Mouse (Mus musculus) heart, embryonic 10.5 days (tissue): ENCODE measurements around the gene Ccnc. TPM values are rescaled to one million over a fixed set of nuclear protein-coding genes. Genes with fewer than 3 reads are reported as not detected.

Source experiments
- DNase-seq: peaks from one replicate; pipeline ENCODE4 v3.0.0-alpha.2; 2017; ENCODE audit warnings: low spot score
- H3K27ac ChIP-seq: fragments of 300-500 bp; sonication (generic); 2 replicates; pipeline ENCODE4 v1.5.1; 2016; ENCODE audit warnings: mild to moderate bottlenecking
- H3K27me3 ChIP-seq: fragments of 300-500 bp; sonication (generic); 2 replicates; pipeline ENCODE4 v1.6.1; 2016; ENCODE audit warnings: mild to moderate bottlenecking; ENCODE audit not compliant: poor library complexity, insufficient read depth, severe bottlenecking
- H3K36me3 ChIP-seq: fragments of 300-500 bp; sonication (generic); 2 replicates; pipeline ENCODE4 v1.6.1; 2016; ENCODE audit warnings: mild to moderate bottlenecking, moderate library complexity
- H3K4me1 ChIP-seq: fragments of 300-500 bp; sonication (generic); 2 replicates; pipeline ENCODE4 v1.6.1; 2016; ENCODE audit warnings: mild to moderate bottlenecking
- H3K4me3 ChIP-seq: fragments of 300-500 bp; sonication (generic); 2 replicates; pipeline ENCODE4 v1.5.1; 2016; ENCODE audit warnings: mild to moderate bottlenecking, moderate library complexity
- H3K9me3 ChIP-seq: fragments of 300-500 bp; sonication (generic); 2 replicates; pipeline ENCODE4 v1.6.1; 2016; ENCODE audit warnings: mild to moderate bottlenecking, moderate library complexity
- WGBS: fragments of 180-500 bp; shearing (Covaris S2); methylation state at CpG from one replicate; pipeline ENCODE4 v1.1.7; 2016; 5-methylcytosine and 5-hydroxymethylcytosine counted together
- polyA plus RNA-seq: library from polyadenylated mRNA; unstranded; fragments of >200 nt; fragmentation: Nextera tagmentation; extraction: Ambion mirVana; gene quantifications from 2 replicates; pipeline ENCODE4 v1.2.1, GENCODE M21; 2016

Ccnc gene
- 31.2 and 36.0 TPM in 2 replicates for polyA plus RNA-seq

DNA sequence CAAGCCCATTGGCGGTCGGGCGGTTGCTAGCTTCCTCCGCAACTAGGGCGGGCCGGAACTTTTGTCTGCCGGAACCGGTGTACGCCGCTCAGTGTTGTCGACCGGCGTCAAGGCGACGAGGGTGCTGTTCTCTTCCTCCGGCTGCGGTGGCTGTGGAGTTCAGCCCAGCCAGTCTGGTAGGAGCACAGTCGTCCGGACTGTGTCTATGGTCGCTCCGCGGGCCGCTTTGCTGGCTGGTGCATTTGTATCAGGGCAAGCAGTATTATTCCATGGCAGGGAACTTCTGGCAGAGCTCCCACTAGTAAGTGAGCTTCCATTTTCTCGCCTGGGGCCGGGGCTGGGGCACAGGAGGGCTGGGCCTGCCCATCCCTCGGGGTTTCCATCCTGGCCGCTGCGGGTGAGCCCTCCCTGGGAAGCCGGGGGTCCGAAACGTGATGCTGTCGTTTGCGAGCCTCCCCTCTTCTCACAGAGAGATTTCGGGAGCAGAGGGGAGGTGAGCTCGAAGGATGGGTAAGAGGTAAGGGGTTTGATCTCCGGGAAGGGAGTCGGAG is at the start of gene Ccnc:
Ccnc (plus strand) TSS at position 87 of the 551 bp plus-strand sequence.
- Histone ChIP-seq H3K27me3 (no peaks in the 10 kb centered on the region), H3K4me3 (peak within 1 kb of the TSS; percentile 93), H3K36me3 (peaks cover under 1% of the 10 kb centered on the region; the same call in 1 of the 2 replicates), H3K9me3 (no peaks in the 10 kb centered on the region), H3K27ac (peak within 1 kb of the TSS; percentile 92), H3K4me1 (peaks cover 6% of the 10 kb centered on the region; the same call in 1 of the 2 replicates)
- DNase-seq: peak; percentile 97
- WGBS: under 1% methylated on average over 37 of the region's 37 CpGs

DNA sequence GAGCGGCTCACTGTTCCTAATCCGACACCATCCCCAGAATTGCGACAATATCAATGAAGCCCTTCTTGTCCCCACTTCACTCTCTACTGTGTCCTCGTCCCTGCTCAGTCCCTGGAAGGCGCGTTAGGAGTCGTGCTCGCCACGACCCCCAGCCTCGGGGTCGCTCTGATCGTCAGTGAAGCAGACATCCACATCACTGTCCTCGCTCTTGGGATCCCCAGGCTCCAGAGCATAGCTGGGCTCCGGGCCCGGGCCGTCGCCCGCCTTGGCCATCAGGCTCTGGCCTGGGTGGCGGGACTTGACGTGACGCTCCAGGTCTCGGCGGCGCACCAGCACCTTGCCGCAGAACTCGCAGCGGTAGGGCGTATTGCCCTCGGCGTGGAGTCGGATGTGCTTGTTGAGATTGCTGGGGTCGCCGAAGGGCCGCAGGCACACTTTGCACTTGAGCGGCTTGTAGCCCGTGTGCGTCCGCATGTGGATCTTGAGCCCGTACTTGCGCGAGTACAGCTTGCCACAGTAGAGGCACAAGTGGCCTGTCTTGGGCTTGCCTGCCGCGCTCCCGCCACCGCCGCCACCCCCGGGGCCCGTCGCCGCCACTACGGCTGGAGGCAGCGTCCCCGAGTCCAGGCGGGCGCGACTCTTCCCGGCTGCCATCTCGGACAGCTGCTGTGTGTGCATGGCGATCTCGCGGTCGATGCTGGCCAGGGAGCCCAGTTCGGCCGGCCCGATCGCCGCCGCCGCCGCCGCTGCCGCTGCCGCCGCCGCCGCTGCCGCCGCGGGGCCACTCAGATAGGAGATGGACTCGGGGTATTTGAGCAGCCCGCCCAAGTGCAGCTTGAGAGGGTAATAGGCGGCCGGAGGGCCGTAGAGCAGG is 49.2 kb upstream of the Ccnc start:
- H3K27ac ChIP-seq: no peak overlapping the region
- H3K4me1 ChIP-seq: peaks cover 18% of the 10 kb centered on the region
- no peaks in the 10 kb centered on the region for H3K9me3 ChIP-seq
- under 1% methylated on average over 84 of the region's 84 CpGs for WGBS
- H3K27me3 ChIP-seq: peaks cover 100% of the 10 kb centered on the region
- peak overlapping the region; percentile 62 for H3K4me3 ChIP-seq
- DNase-seq: peak; percentile 75
- no peaks in the 10 kb centered on the region for H3K36me3 ChIP-seq

DNA sequence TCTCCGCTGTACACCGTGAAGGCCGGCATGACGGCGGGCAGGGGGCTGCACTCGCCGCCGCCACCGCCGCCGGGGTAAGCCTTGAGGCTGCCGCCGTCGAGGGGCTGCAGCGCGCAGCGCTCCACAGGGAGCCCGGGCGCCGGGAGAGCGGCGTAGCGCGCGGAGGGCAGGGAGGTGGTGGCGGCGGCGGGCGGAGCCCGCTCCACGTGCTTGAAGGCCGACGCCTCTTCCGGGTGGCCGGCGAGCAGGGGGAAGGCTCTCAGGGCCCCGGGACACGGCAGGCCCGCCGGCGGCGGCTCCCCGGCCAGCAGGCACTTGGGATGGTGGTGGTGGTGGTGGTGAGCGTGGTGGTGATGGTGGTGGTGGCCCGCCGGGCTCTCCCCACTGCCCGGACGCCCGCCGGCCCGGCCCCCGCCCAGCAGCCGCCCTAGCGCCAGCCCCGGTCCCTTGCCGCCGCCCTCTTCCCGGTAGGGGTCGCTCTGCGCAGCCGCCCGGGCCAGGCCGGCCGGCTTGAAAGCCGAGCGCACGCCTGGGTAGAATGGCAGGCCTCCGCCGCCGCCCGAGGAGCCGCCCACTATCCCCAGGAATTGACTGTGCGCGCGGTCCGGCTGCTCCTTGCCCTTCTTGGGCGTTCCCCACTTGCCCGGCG is 48.4 kb upstream of the Ccnc start:
- DNase-seq: peak; percentile 76

DNA sequence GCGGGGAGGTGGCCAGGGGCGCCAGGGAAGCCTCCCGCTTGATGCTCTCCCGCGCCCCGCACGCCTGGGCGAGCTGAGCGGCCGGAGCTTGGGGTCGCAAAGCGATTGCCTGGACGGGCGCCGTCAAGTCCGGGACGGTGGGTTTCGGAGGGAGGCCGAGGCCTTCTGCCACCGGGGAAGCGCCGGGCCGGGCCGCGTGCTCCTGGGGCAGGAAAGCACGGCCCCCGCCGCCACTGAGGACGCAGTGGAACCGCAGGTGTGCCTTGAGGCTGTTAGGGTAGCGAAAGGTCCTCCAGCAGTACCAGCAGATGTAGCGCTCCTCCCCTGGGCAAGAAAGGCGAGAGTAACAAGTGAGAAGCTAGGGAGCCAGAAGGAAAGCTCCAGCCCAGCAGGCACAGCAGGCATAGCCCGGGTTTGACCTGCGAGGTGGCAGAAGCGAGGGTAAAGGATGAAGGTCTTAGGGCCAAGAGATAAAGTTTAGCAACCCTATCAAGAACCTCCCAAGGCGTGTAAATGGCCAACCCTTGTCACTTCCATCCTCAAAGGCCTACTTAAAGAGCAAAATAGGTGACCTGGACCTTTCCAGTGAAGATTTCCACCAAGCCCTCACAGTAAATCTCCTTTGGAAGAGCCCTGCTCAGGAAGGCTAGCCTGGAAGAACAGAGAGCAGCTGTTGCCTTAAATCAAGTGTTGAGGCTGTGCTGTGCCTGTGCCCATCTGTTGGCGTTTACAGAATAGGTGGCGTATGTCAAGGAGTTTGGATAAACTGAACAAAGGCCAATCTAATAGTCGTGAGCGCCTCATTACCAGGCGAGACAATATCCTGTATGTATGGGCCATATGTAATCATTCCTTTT is 47.6 kb upstream of the Ccnc start:
- Histone ChIP-seq H3K27me3 (peaks cover 100% of the 10 kb centered on the region), H3K4me3 (peak overlapping the region; percentile 62), H3K36me3 (no peaks in the 10 kb centered on the region), H3K4me1 (peaks cover 18% of the 10 kb centered on the region), H3K9me3 (no peaks in the 10 kb centered on the region), H3K27ac (no peak overlapping the region)
- WGBS: 3% methylated on average over 42 of the region's 42 CpGs
- peak; percentile 76 for DNase-seq

More for the DNA sequence above, 48.4 kb upstream of the Ccnc start:
- no peaks in the 10 kb centered on the region for H3K9me3 ChIP-seq
- no peaks in the 10 kb centered on the region for H3K36me3 ChIP-seq
- H3K4me3 ChIP-seq: peak overlapping the region; percentile 62
- H3K27me3 ChIP-seq: peaks cover 100% of the 10 kb centered on the region
- WGBS: under 1% methylated on average over 62 of the region's 79 CpGs
- H3K4me1 ChIP-seq: peaks cover 18% of the 10 kb centered on the region
- peak overlapping the region; percentile 36; the same call in 1 of the 2 replicates for H3K27ac ChIP-seq

DNA sequence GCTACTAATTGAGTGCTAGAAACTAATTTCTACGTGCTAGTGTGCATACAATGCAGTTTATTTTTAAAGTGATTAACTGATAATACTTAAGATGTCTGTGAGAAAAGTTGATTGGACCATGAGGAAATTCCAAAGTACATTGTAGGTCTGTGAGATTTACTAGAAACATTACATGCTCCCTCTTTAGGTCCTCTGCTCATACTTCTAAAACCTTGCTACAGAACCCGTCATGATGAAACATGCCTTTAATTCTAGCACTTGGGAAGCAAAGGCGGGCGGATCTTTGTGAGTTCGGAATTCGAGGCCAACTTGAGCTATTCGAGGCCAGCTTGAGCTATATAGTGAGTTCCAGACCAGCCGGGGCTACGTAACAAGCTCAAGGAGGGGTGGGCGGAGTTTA is 46.5 kb upstream of the Ccnc start:
- no peak overlapping the region for H3K27ac ChIP-seq
- no peaks in the 10 kb centered on the region for H3K9me3 ChIP-seq
- 3% methylated on average over 10 of the region's 10 CpGs for WGBS
- no peak for DNase-seq
- H3K4me3 ChIP-seq: no peak overlapping the region
- H3K27me3 ChIP-seq: peaks cover 100% of the 10 kb centered on the region
- no peaks in the 10 kb centered on the region for H3K36me3 ChIP-seq
- H3K4me1 ChIP-seq: peaks cover 18% of the 10 kb centered on the region

DNA sequence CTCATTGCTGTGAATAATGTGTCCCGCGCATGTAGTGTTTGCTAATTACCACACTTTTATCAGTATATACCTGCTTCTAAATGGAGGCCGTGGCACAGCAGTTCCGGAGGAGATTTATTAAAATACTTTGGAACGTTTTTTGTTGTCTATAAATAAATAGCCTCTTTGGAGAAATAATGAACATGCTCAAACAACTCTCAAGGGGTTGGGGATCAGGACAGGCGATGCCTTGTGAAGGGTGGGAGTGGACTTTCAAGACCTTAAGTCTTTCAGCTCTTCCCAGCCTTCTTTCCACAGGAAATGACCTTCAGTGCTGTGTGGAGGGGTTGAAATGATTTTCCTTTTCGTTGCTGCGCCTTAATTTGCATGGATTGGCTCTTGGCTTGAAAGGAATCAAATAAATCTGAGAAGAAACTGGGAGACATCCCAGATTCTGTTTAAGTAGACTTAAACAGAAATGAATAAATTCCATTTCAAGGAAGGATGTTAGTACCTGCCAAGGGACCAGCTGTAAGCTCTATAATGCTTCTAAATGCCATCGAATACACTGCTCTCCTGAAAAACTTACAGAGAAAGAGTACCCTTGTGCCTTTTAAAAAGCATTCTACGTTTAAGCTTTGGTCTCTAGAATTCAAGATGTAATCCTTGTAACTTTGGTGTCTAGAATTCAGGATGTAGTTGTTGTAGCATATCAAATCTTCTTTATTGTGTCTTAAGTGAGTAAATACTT is 44.9 kb upstream of the Ccnc start:
- no peak overlapping the region for H3K27ac ChIP-seq
- 15% methylated on average over 10 of the region's 10 CpGs for WGBS
- H3K4me3 ChIP-seq: no peak overlapping the region
- peaks cover 100% of the 10 kb centered on the region for H3K27me3 ChIP-seq
- DNase-seq: no peak
- peaks cover 18% of the 10 kb centered on the region for H3K4me1 ChIP-seq
- H3K36me3 ChIP-seq: no peaks in the 10 kb centered on the region
- no peaks in the 10 kb centered on the region for H3K9me3 ChIP-seq

DNA sequence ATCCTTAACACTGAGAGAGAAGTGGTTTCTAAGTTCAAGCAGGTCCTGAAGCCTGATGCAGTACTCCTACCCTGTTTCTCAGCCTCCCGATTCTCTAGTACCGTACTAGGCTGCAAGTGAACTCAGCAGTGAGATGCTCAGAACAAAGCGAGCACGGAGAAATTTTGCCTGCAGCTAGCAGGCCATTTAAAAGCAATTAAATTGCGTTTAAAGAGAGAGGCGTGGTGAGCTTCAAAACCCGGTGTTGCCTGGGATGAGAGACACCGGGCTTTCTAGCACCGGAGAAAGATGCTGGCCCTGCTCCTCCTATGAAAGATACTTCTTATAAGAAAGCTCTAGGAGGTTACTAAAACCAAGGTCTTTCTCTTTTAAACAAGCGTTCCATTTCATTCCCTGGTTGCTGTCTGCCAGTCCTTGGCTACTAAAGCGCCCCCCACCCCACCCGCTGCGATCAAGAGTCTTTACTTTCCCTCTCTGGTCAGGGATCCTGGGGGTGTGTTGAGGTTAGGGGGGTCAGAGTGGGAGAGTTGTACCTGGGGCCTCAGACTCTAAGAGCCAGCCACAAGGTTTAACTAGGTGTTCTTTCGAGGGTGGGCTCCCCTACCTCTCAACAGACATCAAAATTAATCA is 43.0 kb upstream of the Ccnc start:
- H3K27me3 ChIP-seq: peaks cover 99% of the 10 kb centered on the region
- H3K4me3 ChIP-seq: no peak overlapping the region
- H3K27ac ChIP-seq: no peak overlapping the region
- peaks cover 11% of the 10 kb centered on the region for H3K4me1 ChIP-seq
- no peaks in the 10 kb centered on the region for H3K9me3 ChIP-seq
- H3K36me3 ChIP-seq: no peaks in the 10 kb centered on the region
- WGBS: 2% methylated on average over 14 of the region's 14 CpGs
- no peak for DNase-seq

DNA sequence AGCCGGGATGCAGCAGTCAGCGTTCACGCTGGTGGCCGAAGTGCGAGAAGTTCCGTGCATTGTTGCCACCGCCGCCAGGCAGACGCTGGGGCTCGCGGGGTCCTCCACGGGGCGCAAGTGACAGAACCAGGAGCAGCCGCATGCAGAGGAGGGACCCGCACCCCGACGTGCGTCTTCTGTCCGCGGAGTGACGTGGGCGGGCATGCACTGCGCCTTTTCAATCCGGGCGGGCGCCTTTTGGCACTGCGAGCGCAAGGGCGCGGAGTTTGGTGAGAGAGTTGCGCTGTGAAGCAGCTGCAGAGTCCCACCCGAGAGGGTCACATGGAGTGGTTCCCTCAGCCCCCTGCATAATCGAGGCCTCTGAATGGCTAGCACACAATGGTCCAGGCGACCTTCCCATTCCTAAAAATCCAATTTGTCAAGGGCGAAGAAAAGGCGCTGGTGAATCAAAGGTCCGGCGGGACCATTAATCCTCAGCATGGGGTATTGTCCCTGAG is 41.9 kb upstream of the Ccnc start, which contains the start of gene Prdm13:
Prdm13 (minus strand) TSS at position 369 of the 497 bp plus-strand sequence.
- DNase-seq: no peak
- peaks cover 8% of the 10 kb centered on the region for H3K4me1 ChIP-seq
- no peaks in the 10 kb centered on the region for H3K36me3 ChIP-seq
- 0 out of 2 replicates have a peak within 1 kb of the TSS, but pooled peaks have one; percentile 7 for H3K4me3 ChIP-seq
- no peak within 1 kb of the TSS for H3K27ac ChIP-seq
- H3K9me3 ChIP-seq: no peaks in the 10 kb centered on the region
- peaks cover 99% of the 10 kb centered on the region for H3K27me3 ChIP-seq
- WGBS: under 1% methylated on average over 38 of the region's 38 CpGs

DNA sequence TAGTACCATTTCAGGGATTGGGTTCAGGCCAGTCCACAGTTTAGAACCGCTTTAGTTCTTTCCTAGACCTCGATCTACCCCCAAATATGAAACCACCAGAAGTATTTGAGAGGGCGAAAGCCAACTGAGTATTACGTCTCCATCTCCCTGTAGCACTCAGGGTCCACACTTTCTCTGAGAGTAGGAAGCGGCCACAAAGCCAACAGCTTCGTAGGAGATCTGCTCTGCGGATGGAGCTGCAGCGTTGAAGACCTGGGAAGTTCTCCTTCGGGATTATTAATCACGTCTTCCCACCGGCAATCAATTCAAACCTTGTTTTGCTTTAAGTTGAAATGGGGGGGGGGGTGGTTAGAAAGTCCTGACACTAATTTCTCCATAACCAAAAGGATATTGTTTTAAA is 41.1 kb upstream of the Ccnc start:
- Histone ChIP-seq H3K27ac (no peak overlapping the region), H3K4me3 (no peak overlapping the region), H3K4me1 (peaks cover 8% of the 10 kb centered on the region), H3K9me3 (no peaks in the 10 kb centered on the region), H3K36me3 (no peaks in the 10 kb centered on the region), H3K27me3 (peaks cover 99% of the 10 kb centered on the region)
- DNase-seq: no peak
- WGBS: 2% methylated on average over 11 of the region's 11 CpGs

DNA sequence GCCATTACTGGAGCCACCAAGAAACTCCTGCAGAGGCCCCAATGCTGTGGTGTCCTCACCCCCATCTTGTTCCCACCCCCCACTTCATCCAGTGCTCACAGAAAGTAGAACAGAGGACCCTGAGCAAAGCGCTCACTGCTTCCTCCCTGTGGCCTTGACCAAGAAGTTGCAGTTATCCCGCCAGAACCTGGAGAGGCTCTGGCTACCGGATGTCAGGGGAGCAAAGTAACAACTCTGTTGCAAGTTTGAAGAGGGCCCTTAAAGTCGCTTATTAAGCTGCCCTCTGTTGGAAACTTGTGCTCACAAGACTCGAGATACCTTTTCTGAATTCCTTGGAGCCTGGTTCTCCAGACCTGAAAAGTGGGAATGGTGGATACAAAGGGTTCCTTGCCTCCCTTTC is 40.6 kb upstream of the Ccnc start:
- no peak for DNase-seq
- Histone ChIP-seq H3K27ac (no peak overlapping the region), H3K4me3 (no peak overlapping the region), H3K27me3 (peaks cover 99% of the 10 kb centered on the region), H3K9me3 (no peaks in the 10 kb centered on the region), H3K36me3 (no peaks in the 10 kb centered on the region), H3K4me1 (peaks cover 8% of the 10 kb centered on the region)
- WGBS: 1% methylated on average over 5 of the region's 5 CpGs
